Mouse (Mus musculus) neutrophil, adult 59 days (primary cell): Measurements from ENCODE around the gene Sox6. TPM values are rescaled to one million over a fixed set of nuclear protein-coding genes. Genes with fewer than 3 reads are reported as not detected.

Experiments
- total RNA-seq, 2 experiments: library from RNA; stranded (reverse); gene quantifications; 1 replicate in 1 of 2; 2 replicates in 1 of 2; pipeline ENCODE4 v1.2.4; 2023

The Sox6 gene
- total RNA-seq = 10 to 100 TPM in 1 of 2 experiments, 1 to 10 TPM in 1; 2.3 to 21.7 TPM

GRCm38 (mm10) chr7:116038511-116038910 is at the start of gene Sox6:
TSS of gene Sox6 (minus strand) at chr7:116038796.

GRCm38 (mm10) chr7:116084366-116084765 is 45.8 kb upstream of the Sox6 start, which contains the start of gene Gm4353:
TSS of gene Gm4353 (minus strand) at chr7:116084635.

DNA sequence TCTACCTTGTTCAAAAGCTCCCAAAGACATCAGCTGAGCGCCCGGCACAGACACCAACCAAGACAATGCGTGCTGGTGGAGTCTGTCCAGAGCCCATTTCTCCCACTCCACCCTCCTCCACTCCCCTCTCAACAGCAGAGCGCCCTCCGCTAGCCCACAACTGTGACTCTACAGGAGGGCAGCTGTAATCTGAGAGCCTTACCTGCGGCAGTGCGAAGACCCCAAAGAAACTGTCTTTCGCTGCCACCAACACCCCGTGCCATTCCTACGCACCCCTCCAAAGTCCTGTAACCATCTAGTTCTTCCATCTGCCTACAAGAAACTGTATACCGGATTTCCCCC is 571 bp upstream of the Sox6 start, which contains the start of gene 1110004F10Rik:
TSS of gene 1110004F10Rik (plus strand) at position 202 of the 342 bp plus-strand sequence.

Other genes starting within 250 kb of the Sox6 start
- gene 1110004F10Rik, start 601 bp upstream of the Sox6 start, total RNA-seq = 10 to 100 TPM; 33.2 to 33.5 TPM
- 1 to 10 TPM in 1 of 2 experiments, under 1 TPM in 1; 0.78 to 1.9 TPM for gene Gm4353, start 45.8 kb upstream of the Sox6 start, total RNA-seq